Mouse (Mus musculus) hindbrain, embryonic 12.5 days (tissue): Measurements from ENCODE around the gene Cbx4. TPM values are rescaled to one million over a fixed set of nuclear protein-coding genes. Genes with fewer than 3 reads are reported as not detected.

Experiments used
- ATAC-seq: fragments of 200-750 bp; cut with Nextera tagmentation; 2 replicates; pipeline ENCODE4 v1.8.0; 2017; ENCODE audit warnings: moderate TSS enrichment; ENCODE audit not compliant: low FRiP score
- H3K27ac ChIP-seq: fragments of 300-500 bp; sonication (generic); 2 replicates; pipeline ENCODE4 v1.5.1; 2016; ENCODE audit warnings: mild to moderate bottlenecking
- H3K27me3 ChIP-seq: fragments of 300-500 bp; sonication (generic); 2 replicates; pipeline ENCODE4 v1.6.1; 2016; ENCODE audit warnings: mild to moderate bottlenecking
- H3K36me3 ChIP-seq: fragments of 300-500 bp; sonication (generic); 2 replicates; pipeline ENCODE4 v1.6.1; 2016; ENCODE audit warnings: mild to moderate bottlenecking
- H3K4me1 ChIP-seq: fragments of 300-500 bp; sonication (generic); 2 replicates; pipeline ENCODE4 v1.6.1; 2016
- H3K4me2 ChIP-seq: fragments of 300-500 bp; sonication (generic); replicated peaks from 2 replicates; pipeline ENCODE4 v1.6.1; 2016; ENCODE audit warnings: mild to moderate bottlenecking
- H3K4me3 ChIP-seq: fragments of 300-500 bp; sonication (generic); 2 replicates; pipeline ENCODE4 v1.5.1; 2016; ENCODE audit warnings: mild to moderate bottlenecking
- H3K9ac ChIP-seq: fragments of 300-500 bp; sonication (generic); 2 replicates; pipeline ENCODE4 v1.6.1; 2016; ENCODE audit warnings: mild to moderate bottlenecking, moderate library complexity
- H3K9me3 ChIP-seq: fragments of 300-500 bp; sonication (generic); replicated peaks from 2 replicates; pipeline ENCODE4 v1.6.1; 2016; ENCODE audit warnings: mild to moderate bottlenecking
- WGBS: fragments of 180-500 bp; shearing (Covaris S2); methylation state at CpG from one replicate; pipeline ENCODE4 v1.1.7; 2016; 5-methylcytosine and 5-hydroxymethylcytosine counted together
- polyA plus RNA-seq: library from polyadenylated mRNA; unstranded; fragments of >200 nt; fragmentation: Nextera tagmentation; extraction: Ambion mirVana; gene quantifications from 2 replicates; pipeline ENCODE4 v1.2.1, GENCODE M21; 2016

The Cbx4 gene
- polyA plus RNA-seq, 1 experiment from 2014 or later = 13.2 TPM

GRCm38 (mm10) chr11:119089235-119090075, 3.4 kb upstream of the Cbx4 start:
- no peak for ATAC-seq
- Histone ChIP-seq H3K27ac (no peak overlapping the region), H3K9me3 (no peaks in the 10 kb centered on the region), H3K9ac (peak overlapping the region; percentile 75), H3K4me3 (peak overlapping the region; percentile 48), H3K36me3 (no peaks in the 10 kb centered on the region), H3K4me2 (peak overlapping the region; percentile 97), H3K27me3 (peaks cover 67% of the 10 kb centered on the region), H3K4me1 (peaks cover 34% of the 10 kb centered on the region)
- under 1% methylated on average over 41 of the region's 41 CpGs for WGBS

- Histone ChIP-seq H3K27me3 (peaks cover 69% of the 10 kb centered on the region), H3K4me2 (no peak overlapping the region), H3K36me3 (no peaks in the 10 kb centered on the region), H3K27ac (no peak overlapping the region), H3K9me3 (no peaks in the 10 kb centered on the region), H3K9ac (no peak overlapping the region), H3K4me1 (peaks cover 42% of the 10 kb centered on the region), H3K4me3 (no peak overlapping the region)
- no peak for ATAC-seq
- under 1% methylated on average over 28 of the region's 28 CpGs for WGBS
Observed at GRCm38 (mm10) chr11:119088391-119089234, 2.6 kb upstream of the Cbx4 start.

GRCm38 (mm10) chr11:119087301-119088082, 1.5 kb upstream of the Cbx4 start:
- Histone ChIP-seq H3K4me1 (peaks cover 54% of the 10 kb centered on the region), H3K4me2 (peak overlapping the region; percentile 88; the same call in 1 of the 2 replicates), H3K4me3 (peak overlapping the region; percentile 16; the same call in 1 of the 2 replicates), H3K36me3 (no peaks in the 10 kb centered on the region), H3K27ac (no peak overlapping the region), H3K27me3 (peaks cover 76% of the 10 kb centered on the region), H3K9ac (peak overlapping the region; percentile 4; the same call in 1 of the 2 replicates), H3K9me3 (no peaks in the 10 kb centered on the region)
- WGBS = 2% methylated on average over 35 of the region's 35 CpGs
- ATAC-seq = no peak

GRCm38 (mm10) chr11:119085279-119086062, 550 bp downstream of the Cbx4 start:
- peak; percentile 62 for ATAC-seq
- Histone ChIP-seq H3K4me3 (peak overlapping the region; percentile 85), H3K27ac (peak overlapping the region; percentile 99), H3K4me1 (peaks cover 71% of the 10 kb centered on the region), H3K27me3 (peaks cover 78% of the 10 kb centered on the region), H3K36me3 (peaks cover 15% of the 10 kb centered on the region), H3K9ac (peak overlapping the region; percentile 92), H3K4me2 (peak overlapping the region; percentile 88), H3K9me3 (no peaks in the 10 kb centered on the region)
- under 1% methylated on average over 61 of the region's 66 CpGs for WGBS

- H3K9me3 ChIP-seq = no peaks in the 10 kb centered on the region
- under 1% methylated on average over 18 of the region's 18 CpGs for WGBS
- H3K27me3 ChIP-seq = peaks cover 76% of the 10 kb centered on the region
- peak overlapping the region; percentile 99 for H3K27ac ChIP-seq
- H3K4me1 ChIP-seq = peaks cover 68% of the 10 kb centered on the region
- H3K4me3 ChIP-seq = peak overlapping the region; percentile 85
- peak overlapping the region; percentile 92 for H3K9ac ChIP-seq
- peaks cover 15% of the 10 kb centered on the region for H3K36me3 ChIP-seq
- peak overlapping the region; percentile 88 for H3K4me2 ChIP-seq
- no peak for ATAC-seq
Observed at GRCm38 (mm10) chr11:119084446-119085278, 1.4 kb downstream of the Cbx4 start.

- H3K27ac ChIP-seq = no peak overlapping the region
Observed at GRCm38 (mm10) chr11:119083724-119084445, 2.1 kb downstream of the Cbx4 start.

GRCm38 (mm10) chr11:119082638-119083599, 3.1 kb downstream of the Cbx4 start:
- no peak for ATAC-seq
- Histone ChIP-seq H3K9me3 (no peaks in the 10 kb centered on the region), H3K9ac (0 out of 2 replicates have a peak overlapping the region, but pooled peaks have one; percentile 92), H3K4me3 (peak overlapping the region; percentile 85), H3K4me1 (peaks cover 80% of the 10 kb centered on the region), H3K27ac (no peak overlapping the region), H3K4me2 (peak overlapping the region; percentile 88), H3K36me3 (peaks cover 15% of the 10 kb centered on the region), H3K27me3 (peaks cover 68% of the 10 kb centered on the region)
- WGBS = 9% methylated on average over 20 of the region's 20 CpGs

More at GRCm38 (mm10) chr11:119083724-119084445, 2.1 kb downstream of the Cbx4 start:
- Histone ChIP-seq H3K4me3 (peak overlapping the region; percentile 85), H3K36me3 (peaks cover 15% of the 10 kb centered on the region), H3K9me3 (no peaks in the 10 kb centered on the region), H3K9ac (peak overlapping the region; percentile 92), H3K4me2 (peak overlapping the region; percentile 88), H3K4me1 (peaks cover 71% of the 10 kb centered on the region), H3K27me3 (peaks cover 75% of the 10 kb centered on the region)
- no peak for ATAC-seq
- WGBS = under 1% methylated on average over 28 of the region's 28 CpGs

GRCm38 (mm10) chr11:119081839-119082637, 4.0 kb downstream of the Cbx4 start:
- H3K27ac ChIP-seq = no peak overlapping the region
- H3K27me3 ChIP-seq = peaks cover 59% of the 10 kb centered on the region
- peaks cover 15% of the 10 kb centered on the region for H3K36me3 ChIP-seq
- peak overlapping the region; percentile 21 for H3K4me3 ChIP-seq
- H3K9me3 ChIP-seq = no peaks in the 10 kb centered on the region
- no peak for ATAC-seq
- no peak overlapping the region for H3K9ac ChIP-seq
- peak overlapping the region; percentile 88; the same call in 1 of the 2 replicates for H3K4me2 ChIP-seq
- peaks cover 76% of the 10 kb centered on the region for H3K4me1 ChIP-seq
- WGBS = 12% methylated on average over 21 of the region's 21 CpGs
